Mouse (Mus musculus): ENCODE results near the gene Slc5a10.

DNA sequence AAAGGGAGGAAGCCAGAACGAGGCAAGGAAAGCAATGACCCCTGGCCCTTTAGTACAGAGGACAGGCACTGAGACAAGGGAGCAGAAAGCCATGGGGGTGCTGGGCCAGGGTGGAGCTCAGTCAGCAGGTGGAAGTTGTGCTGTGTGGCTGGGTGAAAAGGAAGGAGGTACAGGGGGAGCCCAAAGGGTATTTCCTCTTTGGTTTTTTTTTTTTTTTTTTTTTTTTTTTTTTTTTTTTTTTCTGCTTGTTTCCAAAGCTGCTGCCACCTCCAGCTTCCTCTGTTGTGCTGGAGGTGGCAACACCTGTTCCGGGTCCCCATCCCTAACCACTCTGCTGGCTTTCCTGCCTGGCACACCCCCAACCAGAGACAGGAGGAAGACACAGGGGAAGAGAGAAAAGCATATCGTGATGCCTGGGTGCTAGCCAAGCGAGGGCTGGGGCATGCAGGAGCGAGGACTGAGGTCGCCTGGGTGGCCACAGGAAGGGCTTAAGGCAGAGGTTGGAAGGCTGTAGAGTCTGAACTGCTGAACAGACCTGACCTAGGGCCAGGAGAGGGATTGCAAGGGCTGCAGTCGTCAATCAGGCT, 59.7 kb downstream of the Slc5a10 start:
- TF ChIP-seq CTCF (IDR thresholded peaks at IDR 0.05; ENCODE audit: low read depth, low read length) (no peak), TAL1 (conservative IDR thresholded peaks at IDR 0.05; ENCODE audit: low read depth, low read length) (no peak)

Measured in G1E (cell line).